Comparison of ENCODE assay signal across 9 mouse cellular contexts in the genomic region with DNA sequence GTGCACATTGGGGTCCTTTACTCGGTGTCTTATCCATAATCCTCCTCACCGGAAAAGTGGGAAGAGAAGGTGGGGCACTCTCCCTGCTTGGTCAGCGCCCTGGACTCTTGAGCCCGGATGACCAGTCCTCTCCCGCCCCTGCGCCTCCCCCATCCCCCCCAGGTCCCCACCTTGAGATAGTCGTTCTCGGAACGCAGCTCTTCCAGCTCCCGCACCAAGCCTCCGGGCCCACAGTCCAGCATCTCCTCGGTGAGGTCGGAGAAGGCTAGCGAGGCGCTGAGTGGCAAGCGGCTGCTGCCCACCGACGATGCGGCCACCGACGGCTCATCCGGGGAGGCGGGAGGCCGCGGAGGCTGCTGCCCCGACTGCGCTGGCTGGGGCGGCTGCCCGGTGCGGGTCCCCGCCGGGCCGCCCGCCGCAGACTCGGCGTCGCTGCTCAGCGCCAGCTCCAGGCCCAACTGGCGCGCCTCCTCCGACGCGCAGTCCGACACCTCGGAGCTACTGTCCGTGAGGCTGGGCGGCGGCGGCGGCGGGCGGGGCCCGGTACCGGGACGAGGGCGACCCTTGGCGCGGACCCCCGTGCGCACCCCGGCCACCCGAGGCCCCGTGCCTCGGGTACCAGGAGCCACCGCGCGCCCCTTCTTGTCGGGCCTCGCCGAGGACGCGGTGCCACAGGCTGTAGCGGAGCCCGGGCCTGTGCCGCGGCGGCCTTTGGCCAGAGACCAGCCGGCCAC. TPM values are rescaled to one million over a fixed set of nuclear protein-coding genes. Genes with fewer than 3 reads are reported as not detected.
A peak's percentile ranks its signal among the peaks of the same experiment; 100 is the strongest.
DNase-seq lines count a peak whose midpoint lies in the region; ATAC-seq and TF ChIP-seq lines count a peak whose summit lies in the region.
"Had no signal": no experiment of that assay in that cellular context is flagged by ENCODE, and none has a peak within 500 bp of the region (broad histone marks: within the 10 kb centered on the region; RNA-seq: fewer than 3 reads in every experiment).

No protein-coding gene starts in this region.

- peak overlapping the region; percentile 72 for H3K4me2 ChIP-seq in heart, postnatal 0 days (ENCODE audit: low read depth, low read length)
- H3K4me2 ChIP-seq in liver, embryonic 13.5 days: peak overlapping the region; percentile 70
- peak overlapping the region; percentile 79 for H3K4me2 ChIP-seq in stomach, embryonic 15.5 days

- no peaks in the 10 kb centered on the region for H3K36me3 ChIP-seq in erythroblast, embryonic 14.5 days (ENCODE audit: control insufficient read depth)
- H3K36me3 ChIP-seq in heart, postnatal 0 days (replicated peaks; ENCODE audit: control insufficient read depth, insufficient read depth, low read length): peaks cover 2% of the 10 kb centered on the region; the same call in 1 of the 2 replicates
- H3K36me3 ChIP-seq in liver, embryonic 13.5 days: no peaks in the 10 kb centered on the region
- no peaks in the 10 kb centered on the region for H3K36me3 ChIP-seq in stomach, embryonic 15.5 days

- peaks cover 78% of the 10 kb centered on the region for H3K27me3 ChIP-seq in erythroblast, embryonic 14.5 days (ENCODE audit: control insufficient read depth)
- H3K27me3 ChIP-seq in heart, postnatal 0 days (ENCODE audit: control insufficient read depth, insufficient read depth, low read length): no peaks in the 10 kb centered on the region
- H3K27me3 ChIP-seq in liver, embryonic 13.5 days: peaks cover 73% of the 10 kb centered on the region
- H3K27me3 ChIP-seq in stomach, embryonic 15.5 days (replicated peaks): no peaks in the 10 kb centered on the region

- H3K4me3 ChIP-seq in erythroblast, embryonic 14.5 days (replicated peaks): peak overlapping the region; percentile 52
- H3K4me3 ChIP-seq in heart, postnatal 0 days (ENCODE audit: low read depth, low read length): peak overlapping the region; percentile 67
- peak overlapping the region; percentile 65 for H3K4me3 ChIP-seq in liver, embryonic 13.5 days (replicated peaks)
- peak overlapping the region; percentile 85 for H3K4me3 ChIP-seq in stomach, embryonic 15.5 days (replicated peaks)

- no peaks in the 10 kb centered on the region; the same call in 1 of the 2 replicates for H3K4me1 ChIP-seq in erythroblast, embryonic 14.5 days (ENCODE audit: control insufficient read depth)
- H3K4me1 ChIP-seq in heart, postnatal 0 days (ENCODE audit: control insufficient read depth, insufficient read depth): peaks cover 47% of the 10 kb centered on the region
- peaks cover 42% of the 10 kb centered on the region for H3K4me1 ChIP-seq in liver, embryonic 13.5 days (replicated peaks)
- H3K4me1 ChIP-seq in stomach, embryonic 15.5 days: peaks cover 50% of the 10 kb centered on the region

- DNase-seq in thymus, postnatal 4 days: peak; percentile 50
- DNase-seq in thymus, postnatal 36 days: no peak
- no peak for DNase-seq in heart, postnatal 0 days (ENCODE audit: low spot score)
- DNase-seq in liver, embryonic 13.5 days: no peak
- DNase-seq in layer of hippocampus, postnatal 25 days (ENCODE audit: extremely low spot score in 1 of 2, low spot score in 1 of 2): no peak

- no peak for TF ChIP-seq CTCF in heart, postnatal 0 days (IDR thresholded peaks at IDR 0.05; ENCODE audit: low read depth)

- peak overlapping the region; percentile 91 for H3K9ac ChIP-seq in heart, postnatal 0 days (replicated peaks; ENCODE audit: low read depth, low read length)
- peak overlapping the region; percentile 73 for H3K9ac ChIP-seq in liver, embryonic 13.5 days
- H3K9ac ChIP-seq in stomach, embryonic 15.5 days: peak overlapping the region; percentile 86

- WGBS in heart, postnatal 0 days: under 1% methylated on average over 63 of the region's 79 CpGs
- whole genome bisulfite sequencing in liver, embryonic 13.5 days (ENCODE audit: insufficient replicate concordance): under 1% methylated on average over 78 of the region's 79 CpGs
- under 1% methylated on average over 59 of the region's 79 CpGs for WGBS in stomach, embryonic 15.5 days

- no peak for ATAC-seq in erythroblast, adult 5-6 weeks (replicated peaks; ENCODE audit: low FRiP score, poor library complexity, severe bottlenecking)
- peak; percentile 7; the same call in 1 of the 2 replicates for ATAC-seq in heart, postnatal 0 days (ENCODE audit: insufficient read depth, low read depth)
- peak; percentile 8; the same call in 1 of the 2 replicates for ATAC-seq in liver, embryonic 13.5 days (ENCODE audit: low read depth)
- 0 out of 2 replicates have a peak, but pooled peaks have one; percentile 2 for ATAC-seq in stomach, embryonic 15.5 days (ENCODE audit: insufficient read depth, low FRiP score, low read depth)

- H3K27ac ChIP-seq in heart, postnatal 0 days (ENCODE audit: low read depth): peak overlapping the region; percentile 84
- H3K27ac ChIP-seq in liver, embryonic 13.5 days: peak overlapping the region; percentile 61
- H3K27ac ChIP-seq in stomach, embryonic 15.5 days: peak overlapping the region; percentile 97

- TF ChIP-seq EP300 in heart, postnatal 0 days (IDR thresholded peaks at IDR 0.05; ENCODE audit: low read depth): no peak

- no peaks in the 10 kb centered on the region; the same call in 1 of the 2 replicates for H3K9me3 ChIP-seq in erythroblast, embryonic 14.5 days (ENCODE audit: control insufficient read depth, low read length)
- H3K9me3 ChIP-seq in heart, postnatal 0 days (replicated peaks; ENCODE audit: control insufficient read depth, low read length): no peaks in the 10 kb centered on the region
- no peaks in the 10 kb centered on the region for H3K9me3 ChIP-seq in liver, embryonic 13.5 days (replicated peaks)
- no peaks in the 10 kb centered on the region for H3K9me3 ChIP-seq in stomach, embryonic 15.5 days

RNA-seq across cellular contexts. Expression of a gene that starts 0.8 kb away (rescaled TPM):
- polyA plus RNA-seq in erythroblast, embryonic 14.5 days (2012): 0.08 and 0.14 TPM in 2 replicates
- 0.21 and 1.3 TPM in 2 replicates for total RNA-seq in erythroblast, adult 5-6 weeks (2015; ENCODE audit: low replicate concordance)
- 0.56 and 1.1 TPM in 2 replicates for total RNA-seq in erythroblast, adult 5-6 weeks (2017; ENCODE audit: low replicate concordance)
- 21.0 and 48.5 TPM in 2 replicates for total RNA-seq in heart, postnatal 0 days (2014; rRNA removed; ENCODE audit: low replicate concordance)
- 1.0 and 1.1 TPM in 2 replicates for polyA plus RNA-seq in heart, postnatal 0 days (2015; fragmentation: Nextera tagmentation; extraction: Ambion mirVana)
- polyA plus RNA-seq in liver, embryonic 13.5 days (2015; fragmentation: Nextera tagmentation; extraction: Ambion mirVana): 1.7 and 1.8 TPM in 2 replicates
- polyA plus RNA-seq in stomach, embryonic 15.5 days (2015; fragmentation: Nextera tagmentation; extraction: Ambion mirVana): 3.6 and 4.2 TPM in 2 replicates
- 10 to 100 TPM; 36.3 to 46.3 TPM for total RNA-seq in layer of hippocampus, postnatal 25 days (2021)

RNA-seq across cellular contexts. Expression of a gene that starts 8.6 kb away (rescaled TPM):
- polyA plus RNA-seq in erythroblast, embryonic 14.5 days (2012): not detected in 2 replicates
- not detected in 2 replicates for total RNA-seq in erythroblast, adult 5-6 weeks (2015; ENCODE audit: low replicate concordance)
- total RNA-seq in erythroblast, adult 5-6 weeks (2017; ENCODE audit: low replicate concordance): not detected in 2 replicates
- total RNA-seq in heart, postnatal 0 days (2014; rRNA removed; ENCODE audit: low replicate concordance): not detected in 2 replicates
- not detected in 2 replicates for polyA plus RNA-seq in heart, postnatal 0 days (2015; fragmentation: Nextera tagmentation; extraction: Ambion mirVana)
- not detected in 2 replicates for polyA plus RNA-seq in liver, embryonic 13.5 days (2015; fragmentation: Nextera tagmentation; extraction: Ambion mirVana)
- not detected in 2 replicates for polyA plus RNA-seq in stomach, embryonic 15.5 days (2015; fragmentation: Nextera tagmentation; extraction: Ambion mirVana)
- total RNA-seq in layer of hippocampus, postnatal 25 days (2021): not detected
- polyA plus RNA-seq: gonadal fat pad, adult 2 months had no signal

RNA-seq across cellular contexts. Expression of a gene that starts 56.8 kb away (rescaled TPM):
- polyA plus RNA-seq in erythroblast, embryonic 14.5 days (2012): 0.75 and 1.0 TPM in 2 replicates
- 69.9 and 105 TPM in 2 replicates for total RNA-seq in erythroblast, adult 5-6 weeks (2015; ENCODE audit: low replicate concordance)
- 81.6 and 89.4 TPM in 2 replicates for total RNA-seq in erythroblast, adult 5-6 weeks (2017; ENCODE audit: low replicate concordance)
- 9.0 and 22.6 TPM in 2 replicates for total RNA-seq in heart, postnatal 0 days (2014; rRNA removed; ENCODE audit: low replicate concordance)
- polyA plus RNA-seq in heart, postnatal 0 days (2015; fragmentation: Nextera tagmentation; extraction: Ambion mirVana): 12.1 and 13.0 TPM in 2 replicates
- 19.4 and 21.5 TPM in 2 replicates for polyA plus RNA-seq in liver, embryonic 13.5 days (2015; fragmentation: Nextera tagmentation; extraction: Ambion mirVana)
- 27.1 and 28.9 TPM in 2 replicates for polyA plus RNA-seq in stomach, embryonic 15.5 days (2015; fragmentation: Nextera tagmentation; extraction: Ambion mirVana)
- 10 to 100 TPM; 11.4 to 12.3 TPM for total RNA-seq in layer of hippocampus, postnatal 25 days (2021)
